Mouse (Mus musculus) erythroid progenitor cell, adult 5-6 weeks (primary cell): ENCODE data around the gene Glud1. TPM values are rescaled to one million over a fixed set of nuclear protein-coding genes. Genes with fewer than 3 reads are reported as not detected.

ENCODE experiments used
- ATAC-seq: replicated peaks from 2 replicates; pipeline ENCODE4 v1.8.0; 2016; ENCODE audit warnings: moderate number of reproducible peaks, mild to moderate bottlenecking, moderate TSS enrichment, inconsistent platforms; ENCODE audit not compliant: poor library complexity, low FRiP score, severe bottlenecking
- total RNA-seq, 2 experiments: library from RNA; stranded (forward) in 1 of 2; stranded (reverse) in 1 of 2; fragments of 150-400 nt in 1 of 2; fragments of 186-747, 209-891 nt in 1 of 2; gene quantifications; 2 replicates each; pipeline versions ENCODE4 v1.2.3 to v1.2.4; 2015 to 2017; ENCODE audit warnings: low replicate concordance in 2 of 2

Gene Glud1
- total RNA-seq, 2 experiments from 2014 or later: 16.0 to 46.5 TPM

GRCm38 (mm10) chr14:34373581-34373980, 63.1 kb downstream of the Glud1 start:
- ATAC-seq: no peak

GRCm38 (mm10) chr14:34374577-34374976, 64.0 kb downstream of the Glud1 start, which contains the start of gene Sncg:
Sncg (minus strand) TSS chr14:34374789.
- no peak for ATAC-seq

- no peak for ATAC-seq
These were observed 64.9 kb downstream of the Glud1 start, which contains the start of gene Mmrn2 for GRCm38 (mm10) chr14:34375415-34375904. Mmrn2 (plus strand) TSS chr14:34375465.

GRCm38 (mm10) chr14:34375941-34376340, 65.4 kb downstream of the Glud1 start:
- ATAC-seq: no peak

GRCm38 (mm10) chr14:34377121-34377520, 66.6 kb downstream of the Glud1 start:
- ATAC-seq: no peak

GRCm38 (mm10) chr14:34378560-34379331, 68.2 kb downstream of the Glud1 start:
- ATAC-seq: no peak

GRCm38 (mm10) chr14:34382921-34383704, 72.6 kb downstream of the Glud1 start:
- no peak for ATAC-seq

- no peak for ATAC-seq
These were observed 82.8 kb downstream of the Glud1 start for GRCm38 (mm10) chr14:34393295-34393694.

Other genes starting within 250 kb of the Glud1 start
- not detected in 2 replicates for gene Anxa8, start 224.7 kb upstream of the Glud1 start, total RNA-seq (2015; ENCODE audit: low replicate concordance)
- not detected in 2 replicates for gene Anxa8, start 224.7 kb upstream of the Glud1 start, total RNA-seq (2017; ENCODE audit: low replicate concordance)
- not detected in 2 replicates for gene A630023A22Rik, start 208.0 kb upstream of the Glud1 start, total RNA-seq (2015; ENCODE audit: low replicate concordance)
- not detected in 2 replicates for gene A630023A22Rik, start 208.0 kb upstream of the Glud1 start, total RNA-seq (2017; ENCODE audit: low replicate concordance)
- not detected in 2 replicates for gene Npy4r, start 158.2 kb upstream of the Glud1 start, total RNA-seq (2015; ENCODE audit: low replicate concordance)
- not detected in 2 replicates for gene Npy4r, start 158.2 kb upstream of the Glud1 start, total RNA-seq (2017; ENCODE audit: low replicate concordance)
- not detected in 2 replicates for gene Gprin2, start 109.1 kb upstream of the Glud1 start, total RNA-seq (2015; ENCODE audit: low replicate concordance)
- not detected in 2 replicates for gene Gprin2, start 109.1 kb upstream of the Glud1 start, total RNA-seq (2017; ENCODE audit: low replicate concordance)
- gene Syt15, start 91.1 kb upstream of the Glud1 start, total RNA-seq (2015; ENCODE audit: low replicate concordance): not detected in 2 replicates
- not detected in 2 replicates for gene Syt15, start 91.1 kb upstream of the Glud1 start, total RNA-seq (2017; ENCODE audit: low replicate concordance)
- 0.42 and 6.5 TPM in 2 replicates for gene Shld2, start 234 bp upstream of the Glud1 start, total RNA-seq (2015; ENCODE audit: low replicate concordance)
- gene Shld2, start 234 bp upstream of the Glud1 start, total RNA-seq (2017; ENCODE audit: low replicate concordance): 0.83 and 6.9 TPM in 2 replicates
- gene Fam25c, start 44.7 kb downstream of the Glud1 start, total RNA-seq (2015; ENCODE audit: low replicate concordance): not detected in 2 replicates
- gene Fam25c, start 44.7 kb downstream of the Glud1 start, total RNA-seq (2017; ENCODE audit: low replicate concordance): not detected in 2 replicates
- not detected in 2 replicates for gene Sncg, start 64.1 kb downstream of the Glud1 start, total RNA-seq (2015; ENCODE audit: low replicate concordance)
- not detected in 2 replicates for gene Sncg, start 64.1 kb downstream of the Glud1 start, total RNA-seq (2017; ENCODE audit: low replicate concordance)
- not detected in 2 replicates for gene Mmrn2, start 64.7 kb downstream of the Glud1 start, total RNA-seq (2015; ENCODE audit: low replicate concordance)
- 0.26 TPM in 1 of 2 replicates, not detected in the other for gene Mmrn2, start 64.7 kb downstream of the Glud1 start, total RNA-seq (2017; ENCODE audit: low replicate concordance)
- 0.84 and 1.4 TPM in 2 replicates for gene Bmpr1a, start 192.6 kb downstream of the Glud1 start, total RNA-seq (2015; ENCODE audit: low replicate concordance)
- gene Bmpr1a, start 192.6 kb downstream of the Glud1 start, total RNA-seq (2017; ENCODE audit: low replicate concordance): 1.2 TPM in 1 of 2 replicates, not detected in the other
- gene 9230112D13Rik, start 212.1 kb downstream of the Glud1 start, total RNA-seq (2015; ENCODE audit: low replicate concordance): not detected in 2 replicates
- not detected in 2 replicates for gene 9230112D13Rik, start 212.1 kb downstream of the Glud1 start, total RNA-seq (2017; ENCODE audit: low replicate concordance)